Mouse (Mus musculus): ENCODE results near the gene Nup98. TPM values are rescaled to one million over a fixed set of nuclear protein-coding genes. Genes with fewer than 3 reads are reported as not detected.

Nup98 gene
- polyA plus RNA-seq, 1 experiment: 13.0 TPM

DNA sequence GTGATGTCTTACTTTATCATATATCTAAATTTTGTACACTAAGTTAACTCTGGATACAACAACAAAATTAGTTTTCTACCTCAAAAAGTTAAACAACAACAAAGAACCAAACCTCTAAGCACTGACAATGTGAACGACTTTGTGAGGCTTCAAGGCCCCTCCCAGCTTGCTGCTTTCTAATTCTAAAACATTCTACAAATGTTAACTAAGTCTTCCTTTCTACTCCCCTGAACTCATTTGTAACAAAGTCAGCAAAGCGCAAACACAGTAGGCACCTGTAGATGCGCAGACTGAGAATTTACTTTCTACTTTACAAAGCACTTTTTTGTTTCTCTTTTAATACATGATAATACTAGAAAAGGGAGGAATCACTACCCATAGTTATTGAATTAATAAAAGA is 9.4 kb downstream of the Nup98 start:
- TF ChIP-seq CTCF (conservative IDR thresholded peaks at IDR 0.05; ENCODE audit: insufficient read depth, insufficient read length, low read depth, low read length) (no peak), POLR2A (IDR thresholded peaks at IDR 0.05; ENCODE audit: low read depth, low read length) (no peak)
- H3K4me3 ChIP-seq (ENCODE audit: insufficient read depth, low read depth, low read length): no peak overlapping the region
- H3K36me3 ChIP-seq (ENCODE audit: control insufficient read depth, insufficient read depth, low read length): no peaks in the 10 kb centered on the region
- H3K27me3 ChIP-seq (replicated peaks; ENCODE audit: control insufficient read depth, insufficient read depth, low read length): no peaks in the 10 kb centered on the region
- DNase-seq: no peak
- H3K4me1 ChIP-seq (ENCODE audit: control insufficient read depth, insufficient read depth, low read length): peaks cover 2% of the 10 kb centered on the region; the same call in 1 of the 2 replicates
- H3K27ac ChIP-seq (ENCODE audit: insufficient read depth, low read depth, low read length): no peak overlapping the region
- WGBS: 69% methylated on average over 3 of the region's 3 CpGs

DNA sequence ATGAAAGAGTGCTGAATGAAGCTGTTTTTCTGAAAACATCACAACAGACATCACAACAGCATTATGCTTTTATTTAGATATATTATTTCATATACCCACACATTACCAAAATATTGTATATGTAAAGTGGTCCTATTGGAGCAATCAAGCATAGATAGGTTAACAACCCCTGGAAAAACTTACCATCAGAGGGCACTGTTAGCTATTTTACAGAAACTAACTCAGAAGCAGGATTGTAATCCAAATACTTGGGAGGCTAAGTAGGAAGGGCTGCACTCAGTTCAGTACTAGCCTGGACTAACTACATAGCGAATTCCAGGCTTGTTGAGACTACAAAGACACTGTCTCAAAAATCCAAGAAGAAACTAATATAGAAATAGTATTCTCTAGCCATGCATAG is 17.6 kb downstream of the Nup98 start:
- Histone ChIP-seq H3K27me3 (replicated peaks; ENCODE audit: control insufficient read depth, insufficient read depth, low read length) (no peaks in the 10 kb centered on the region), H3K36me3 (ENCODE audit: control insufficient read depth, insufficient read depth, low read length) (no peaks in the 10 kb centered on the region; the same call in 1 of the 2 replicates), H3K4me1 (ENCODE audit: control insufficient read depth, insufficient read depth, low read length) (no peaks in the 10 kb centered on the region), H3K4me3 (ENCODE audit: insufficient read depth, low read depth, low read length) (no peak overlapping the region), H3K27ac (ENCODE audit: insufficient read depth, low read depth, low read length) (no peak overlapping the region)
- WGBS: 80% methylated on average over 1 of the region's 1 CpGs
- TF ChIP-seq POLR2A (IDR thresholded peaks at IDR 0.05; ENCODE audit: low read depth, low read length): no peak
- no peak for TF ChIP-seq CTCF (conservative IDR thresholded peaks at IDR 0.05; ENCODE audit: insufficient read depth, insufficient read length, low read depth, low read length)
- peak; percentile 36 for DNase-seq

DNA sequence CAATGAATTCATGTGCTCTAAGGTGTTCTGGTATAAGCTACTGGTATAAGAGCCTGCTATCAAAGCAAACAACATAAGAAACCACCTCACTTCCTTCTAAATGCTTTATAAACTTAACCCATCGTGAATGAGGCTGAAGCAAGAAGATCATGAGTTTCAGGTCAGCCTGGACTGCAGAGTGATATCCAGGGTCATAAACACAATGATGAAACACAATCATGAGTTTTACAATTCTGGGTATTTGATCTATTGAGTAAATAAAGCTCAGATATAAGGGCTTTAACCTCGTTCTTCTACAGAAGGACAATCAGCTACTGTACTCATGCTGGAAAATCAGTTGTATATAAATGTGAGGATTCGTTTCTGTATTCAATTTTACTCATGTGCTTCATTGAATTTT is 26.1 kb downstream of the Nup98 start:
- H3K36me3 ChIP-seq (ENCODE audit: control insufficient read depth, insufficient read depth, low read length): peaks cover 12% of the 10 kb centered on the region
- no peak for TF ChIP-seq POLR2A (IDR thresholded peaks at IDR 0.05; ENCODE audit: low read depth, low read length)
- no peak for TF ChIP-seq CTCF (conservative IDR thresholded peaks at IDR 0.05; ENCODE audit: insufficient read depth, insufficient read length, low read depth, low read length)
- 85% methylated on average over 3 of the region's 3 CpGs for WGBS
- no peak overlapping the region for H3K27ac ChIP-seq (ENCODE audit: insufficient read depth, low read depth, low read length)
- H3K4me3 ChIP-seq (ENCODE audit: insufficient read depth, low read depth, low read length): no peak overlapping the region
- H3K27me3 ChIP-seq (replicated peaks; ENCODE audit: control insufficient read depth, insufficient read depth, low read length): no peaks in the 10 kb centered on the region
- no peaks in the 10 kb centered on the region for H3K4me1 ChIP-seq (ENCODE audit: control insufficient read depth, insufficient read depth, low read length)
- no peak for DNase-seq

DNA sequence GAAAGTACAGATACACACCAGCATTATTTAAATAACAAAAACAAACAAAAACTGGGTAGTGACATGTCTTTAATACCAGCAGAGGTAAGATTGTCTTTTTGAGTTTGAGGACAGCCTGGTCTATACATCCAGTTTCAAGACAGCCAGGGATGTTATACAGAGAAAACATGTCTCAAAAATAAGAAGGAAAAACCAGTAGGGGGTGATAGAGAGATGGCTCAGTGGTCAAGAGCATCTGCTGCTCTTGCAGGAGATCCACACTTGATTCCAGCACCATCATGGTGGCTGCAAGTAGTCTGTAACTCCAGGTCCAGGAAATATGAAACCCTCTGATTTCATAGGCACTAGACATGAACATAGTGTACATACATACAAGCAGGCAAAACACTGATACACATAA is 39.7 kb downstream of the Nup98 start:
- TF ChIP-seq CTCF (conservative IDR thresholded peaks at IDR 0.05; ENCODE audit: insufficient read depth, insufficient read length, low read depth, low read length) (peak; percentile 36), POLR2A (IDR thresholded peaks at IDR 0.05; ENCODE audit: low read depth, low read length) (no peak)
- Histone ChIP-seq H3K36me3 (ENCODE audit: control insufficient read depth, insufficient read depth, low read length) (peaks cover 1% of the 10 kb centered on the region; the same call in 1 of the 2 replicates), H3K27ac (ENCODE audit: insufficient read depth, low read depth, low read length) (no peak overlapping the region), H3K4me1 (ENCODE audit: control insufficient read depth, insufficient read depth, low read length) (no peaks in the 10 kb centered on the region), H3K27me3 (replicated peaks; ENCODE audit: control insufficient read depth, insufficient read depth, low read length) (no peaks in the 10 kb centered on the region), H3K4me3 (ENCODE audit: insufficient read depth, low read depth, low read length) (no peak overlapping the region)
- peak; percentile 5 for DNase-seq

DNA sequence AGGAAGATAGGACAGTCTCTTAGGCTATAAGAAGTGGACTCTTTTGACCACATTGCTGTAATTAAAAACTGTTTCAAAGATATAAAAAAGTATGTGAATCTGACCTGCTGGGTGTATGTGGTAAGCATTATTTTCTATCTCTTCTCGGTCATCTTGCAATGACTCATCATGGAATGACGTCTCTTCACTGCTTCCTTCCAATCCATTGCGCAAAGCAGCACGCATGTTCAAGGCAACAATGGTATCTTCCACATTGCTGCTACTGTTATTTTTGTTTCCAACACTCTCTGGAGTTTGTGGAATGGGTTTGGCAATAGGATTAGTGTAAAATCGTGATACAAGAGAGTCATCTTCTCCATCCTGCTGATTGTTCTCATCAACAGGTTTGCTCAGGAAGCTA is 56.3 kb downstream of the Nup98 start:
- Histone ChIP-seq H3K36me3 (ENCODE audit: control insufficient read depth, insufficient read depth, low read length) (peaks cover 7% of the 10 kb centered on the region), H3K4me3 (ENCODE audit: insufficient read depth, low read depth, low read length) (no peak overlapping the region), H3K4me1 (ENCODE audit: control insufficient read depth, insufficient read depth, low read length) (no peaks in the 10 kb centered on the region), H3K27me3 (replicated peaks; ENCODE audit: control insufficient read depth, insufficient read depth, low read length) (no peaks in the 10 kb centered on the region), H3K27ac (ENCODE audit: insufficient read depth, low read depth, low read length) (no peak overlapping the region)
- 92% methylated on average over 5 of the region's 5 CpGs for WGBS
- TF ChIP-seq POLR2A (IDR thresholded peaks at IDR 0.05; ENCODE audit: low read depth, low read length) (no peak), CTCF (conservative IDR thresholded peaks at IDR 0.05; ENCODE audit: insufficient read depth, insufficient read length, low read depth, low read length) (no peak)
- no peak for DNase-seq

DNA sequence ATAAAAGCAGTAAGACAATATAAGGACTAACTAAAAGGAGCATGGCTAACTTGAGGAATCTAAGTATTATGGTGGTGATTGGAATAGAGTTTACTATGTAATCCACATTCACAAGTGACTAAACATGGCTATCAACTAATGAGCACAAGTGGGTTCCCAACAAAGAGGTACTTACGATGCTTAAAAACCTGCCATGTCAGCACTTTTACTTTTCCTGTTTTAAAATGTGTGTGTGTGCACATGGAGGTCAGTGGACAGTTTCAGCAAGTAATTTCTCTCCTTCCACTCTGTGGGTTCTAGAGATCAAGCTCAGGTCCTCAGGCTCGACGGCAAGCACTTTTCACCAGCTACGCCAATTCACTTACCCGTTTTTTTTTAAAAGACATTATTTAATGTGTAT is 72.1 kb downstream of the Nup98 start:
- WGBS: 96% methylated on average over 5 of the region's 5 CpGs

DNA sequence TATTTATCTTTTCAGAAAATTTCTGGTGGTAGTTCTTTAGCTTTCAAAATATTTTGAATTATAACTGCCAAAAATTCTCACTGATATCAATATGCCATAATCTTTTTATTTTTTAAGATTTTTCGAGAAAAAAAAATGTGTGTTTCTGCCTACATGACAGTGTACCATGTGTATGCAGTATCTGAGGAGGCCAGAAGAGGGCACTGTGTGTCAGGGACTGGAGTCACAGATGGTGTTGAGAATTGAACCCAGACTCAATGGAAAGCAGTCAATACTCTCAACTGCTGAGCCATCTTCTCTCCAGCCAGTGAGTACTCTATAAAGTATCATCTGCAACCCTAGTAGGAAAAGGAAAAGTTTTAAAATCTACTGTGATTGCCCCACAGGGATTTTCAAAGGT is 72.5 kb downstream of the Nup98 start:
- TF ChIP-seq POLR2A (IDR thresholded peaks at IDR 0.05; ENCODE audit: low read depth, low read length): no peak
- TF ChIP-seq CTCF (conservative IDR thresholded peaks at IDR 0.05; ENCODE audit: insufficient read depth, insufficient read length, low read depth, low read length): peak; percentile 62
- Histone ChIP-seq H3K27me3 (replicated peaks; ENCODE audit: control insufficient read depth, insufficient read depth, low read length) (no peaks in the 10 kb centered on the region), H3K4me1 (ENCODE audit: control insufficient read depth, insufficient read depth, low read length) (no peaks in the 10 kb centered on the region), H3K4me3 (ENCODE audit: insufficient read depth, low read depth, low read length) (no peak overlapping the region), H3K27ac (ENCODE audit: insufficient read depth, low read depth, low read length) (no peak overlapping the region), H3K36me3 (ENCODE audit: control insufficient read depth, insufficient read depth, low read length) (peaks cover 8% of the 10 kb centered on the region; the same call in 1 of the 2 replicates)
- 88% methylated on average over 1 of the region's 1 CpGs for WGBS
- DNase-seq: peak; percentile 38

More for the DNA sequence above, 72.1 kb downstream of the Nup98 start:
- Histone ChIP-seq H3K4me1 (ENCODE audit: control insufficient read depth, insufficient read depth, low read length) (no peaks in the 10 kb centered on the region), H3K4me3 (ENCODE audit: insufficient read depth, low read depth, low read length) (no peak overlapping the region), H3K27ac (ENCODE audit: insufficient read depth, low read depth, low read length) (no peak overlapping the region), H3K27me3 (replicated peaks; ENCODE audit: control insufficient read depth, insufficient read depth, low read length) (no peaks in the 10 kb centered on the region), H3K36me3 (ENCODE audit: control insufficient read depth, insufficient read depth, low read length) (peaks cover 6% of the 10 kb centered on the region; the same call in 1 of the 2 replicates)
- no peak for DNase-seq
- TF ChIP-seq POLR2A (IDR thresholded peaks at IDR 0.05; ENCODE audit: low read depth, low read length): no peak
- TF ChIP-seq CTCF (conservative IDR thresholded peaks at IDR 0.05; ENCODE audit: insufficient read depth, insufficient read length, low read depth, low read length): no peak
